Mouse (Mus musculus) small intestine, adult 2 months (tissue): ENCODE results near the gene Oscar. TPM values are rescaled to one million over a fixed set of nuclear protein-coding genes. Genes with fewer than 3 reads are reported as not detected.
"Not testable (repeated sequence)": the region's sequence is repeated elsewhere in the genome, so short reads cannot be mapped to it uniquely, and the experiment has no call there.

Source experiments
- H3K27ac ChIP-seq: fragments of 200-500 bp; 2 replicates; pipeline ENCODE4 v1.5.1; 2012; ENCODE audit warnings: low read depth, low read length, control low read depth, inconsistent platforms; ENCODE audit not compliant: insufficient read depth
- H3K27me3 ChIP-seq: fragments of 200-500 bp; 2 replicates; pipeline ENCODE4 v1.6.1; 2012; ENCODE audit warnings: mild to moderate bottlenecking, moderate library complexity, low read length, inconsistent platforms; ENCODE audit not compliant: control insufficient read depth, insufficient read depth
- H3K36me3 ChIP-seq: fragments of 200-500 bp; 2 replicates; pipeline ENCODE4 v1.6.1; 2012; ENCODE audit warnings: mild to moderate bottlenecking, low read length, control low read depth, inconsistent platforms; ENCODE audit not compliant: control insufficient read depth, insufficient read depth
- H3K4me1 ChIP-seq: fragments of 200-500 bp; 2 replicates; pipeline ENCODE4 v1.6.1; 2012; ENCODE audit warnings: low read length, inconsistent platforms, mixed read lengths; ENCODE audit not compliant: control insufficient read depth, insufficient read depth, insufficient read length
- H3K4me3 ChIP-seq: fragments of 200-500 bp; 2 replicates; pipeline ENCODE4 v1.5.1; 2012; ENCODE audit warnings: low read depth, mild to moderate bottlenecking, control low read depth, inconsistent platforms, low read length, moderate library complexity
- CTCF ChIP-seq: fragments of 200-500 bp; IDR thresholded peaks from 2 replicates; pipeline ENCODE4 v1.5.1; 2012; ENCODE audit warnings: low read depth, mild to moderate bottlenecking, control low read depth, inconsistent platforms, low read length, moderate library complexity, mixed read lengths; ENCODE audit not compliant: insufficient replicate concordance, insufficient read length; ENCODE audit errors: extremely low read depth
- POLR2A ChIP-seq: fragments of 200-500 bp; IDR thresholded peaks from 2 replicates; pipeline ENCODE4 v1.6.1; 2012; ENCODE audit warnings: low read depth, mild to moderate bottlenecking, control low read depth, inconsistent platforms, low read length, moderate library complexity
- WGBS: fragments of 180-500 bp; shearing (Covaris S2); methylation state at CpG from one replicate; pipeline ENCODE4 v1.1.7; 2018; 5-methylcytosine and 5-hydroxymethylcytosine counted together
- polyA plus RNA-seq: library from polyadenylated mRNA; depleted of rRNA; stranded (reverse); fragments of >200 nt; gene quantifications from 2 replicates; pipeline ENCODE4 v1.2.3, GENCODE M21; 2012; rRNA removed

Gene Oscar
- polyA plus RNA-seq, 1 experiment = 0.10 TPM

GRCm38 (mm10) chr7:3578952-3579546 lies 36.9 kb downstream of the Oscar start:
- WGBS = 50% methylated on average over 6 of the region's 6 CpGs
- H3K4me1 ChIP-seq = no peaks in the 10 kb centered on the region
- no peaks in the 10 kb centered on the region for H3K36me3 ChIP-seq
- no peaks in the 10 kb centered on the region for H3K27me3 ChIP-seq
- no peak for TF ChIP-seq POLR2A
- no peak for TF ChIP-seq CTCF
- no peak overlapping the region for H3K4me3 ChIP-seq
- H3K27ac ChIP-seq = no peak overlapping the region

DNA sequence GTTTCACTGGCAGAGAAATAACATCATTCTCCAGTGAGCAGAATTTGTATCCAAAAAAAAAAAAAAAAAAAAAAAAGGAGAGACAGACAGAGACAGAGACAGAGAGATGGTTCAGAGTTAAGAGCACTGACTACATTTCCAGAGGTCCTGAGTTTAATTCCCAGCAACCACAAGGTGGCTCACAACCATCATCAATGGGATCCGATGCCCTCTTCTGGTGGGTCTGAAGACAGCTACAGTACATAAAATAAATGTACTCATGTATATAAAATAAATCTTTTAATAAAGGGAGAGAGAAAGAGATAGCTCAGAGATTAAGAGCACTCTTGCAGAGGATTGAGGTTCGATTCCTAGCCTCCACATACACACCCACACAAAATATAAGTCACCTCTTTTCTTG lies 37.8 kb downstream of the Oscar start:
- H3K27me3 ChIP-seq = no peaks in the 10 kb centered on the region
- TF ChIP-seq CTCF = no peak
- no peak for TF ChIP-seq POLR2A
- no peaks in the 10 kb centered on the region for H3K4me1 ChIP-seq
- no peak overlapping the region for H3K27ac ChIP-seq
- no peaks in the 10 kb centered on the region for H3K36me3 ChIP-seq
- H3K4me3 ChIP-seq = no peak overlapping the region
- WGBS = 71% methylated on average over 2 of the region's 2 CpGs

GRCm38 (mm10) chr7:3576354-3577124 lies 39.4 kb downstream of the Oscar start:
- no peaks in the 10 kb centered on the region for H3K27me3 ChIP-seq
- H3K36me3 ChIP-seq = no peaks in the 10 kb centered on the region
- H3K27ac ChIP-seq = no peak overlapping the region
- no peaks in the 10 kb centered on the region for H3K4me1 ChIP-seq
- no peak overlapping the region for H3K4me3 ChIP-seq
- 63% methylated on average over 5 of the region's 5 CpGs for WGBS
- TF ChIP-seq CTCF (no peak), POLR2A (no peak)

DNA sequence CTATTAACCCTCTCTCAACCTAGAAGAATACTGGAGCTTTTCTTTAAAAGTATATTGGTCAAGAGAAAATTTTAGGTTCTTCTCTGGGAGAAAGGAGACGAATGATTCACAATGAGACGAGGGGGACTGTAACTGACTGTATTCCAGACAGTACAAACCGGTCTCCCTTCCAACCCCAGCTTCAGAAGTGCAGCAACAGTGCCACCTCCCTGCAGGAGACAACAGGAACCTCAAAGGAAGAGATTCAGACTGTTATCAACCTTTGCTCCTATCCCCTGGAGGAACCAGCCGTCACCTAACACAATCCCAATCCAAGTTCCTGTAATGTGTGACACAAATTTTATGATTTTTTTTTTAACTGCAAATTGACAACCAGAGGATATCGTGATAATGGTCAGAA lies 41.7 kb downstream of the Oscar start:
- H3K36me3 ChIP-seq = no peaks in the 10 kb centered on the region
- no peaks in the 10 kb centered on the region for H3K4me1 ChIP-seq
- WGBS = 44% methylated on average over 5 of the region's 5 CpGs

GRCm38 (mm10) chr7:3571847-3572246 lies 44.1 kb downstream of the Oscar start:
- WGBS = 58% methylated on average over 1 of the region's 1 CpGs
- H3K4me1 ChIP-seq = no peaks in the 10 kb centered on the region
- no peak for TF ChIP-seq CTCF
- TF ChIP-seq POLR2A = no peak

More for the DNA sequence above, 41.7 kb downstream of the Oscar start:
- H3K27ac ChIP-seq = no peak overlapping the region
- no peak overlapping the region for H3K4me3 ChIP-seq
- H3K27me3 ChIP-seq = no peaks in the 10 kb centered on the region
- no peak for TF ChIP-seq POLR2A
- no peak for TF ChIP-seq CTCF

GRCm38 (mm10) chr7:3570580-3570979 lies 45.4 kb downstream of the Oscar start:
- H3K27ac ChIP-seq, H3K36me3 ChIP-seq, H3K4me3 ChIP-seq, H3K27me3 ChIP-seq, H3K4me1 ChIP-seq: not testable (repeated sequence)
- 68% methylated on average over 3 of the region's 3 CpGs for WGBS

More at GRCm38 (mm10) chr7:3571847-3572246, 44.1 kb downstream of the Oscar start:
- no peak overlapping the region for H3K4me3 ChIP-seq
- H3K27ac ChIP-seq = no peak overlapping the region
- H3K36me3 ChIP-seq = no peaks in the 10 kb centered on the region
- H3K27me3 ChIP-seq = no peaks in the 10 kb centered on the region

- no peaks in the 10 kb centered on the region for H3K27me3 ChIP-seq
- no peaks in the 10 kb centered on the region for H3K36me3 ChIP-seq
- no peak overlapping the region for H3K27ac ChIP-seq
- WGBS = 63% methylated on average over 6 of the region's 6 CpGs
- TF ChIP-seq POLR2A (no peak), CTCF (no peak)
- H3K4me3 ChIP-seq = no peak overlapping the region
- H3K4me1 ChIP-seq = no peaks in the 10 kb centered on the region
These were observed 46.2 kb downstream of the Oscar start for GRCm38 (mm10) chr7:3569725-3570124.

GRCm38 (mm10) chr7:3567336-3567735 lies 48.6 kb downstream of the Oscar start:
- Histone ChIP-seq H3K36me3 (no peaks in the 10 kb centered on the region), H3K4me1 (no peaks in the 10 kb centered on the region), H3K4me3 (no peak overlapping the region), H3K27me3 (no peaks in the 10 kb centered on the region), H3K27ac (no peak overlapping the region)
- no peak for TF ChIP-seq POLR2A
- no peak for TF ChIP-seq CTCF
- 16% methylated on average over 2 of the region's 2 CpGs for WGBS

Other genes starting within 250 kb of the Oscar start
- 0.60 and 0.77 TPM in 2 replicates for gene Cacng8, start 225.5 kb downstream of the Oscar start, polyA plus RNA-seq
- 0.04 TPM in 1 of 2 replicates, not detected in the other for gene Cacng6, start 192.0 kb downstream of the Oscar start, polyA plus RNA-seq
- gene Tarm1, start 113.5 kb downstream of the Oscar start, polyA plus RNA-seq = not detected in 2 replicates
- 238 and 337 TPM in 2 replicates for gene Ndufa3, start 1.2 kb upstream of the Oscar start, polyA plus RNA-seq
- 2.2 and 6.9 TPM in 2 replicates for gene Tfpt, start 13.8 kb upstream of the Oscar start, polyA plus RNA-seq
- gene Prpf31, start 13.8 kb upstream of the Oscar start, polyA plus RNA-seq = 9.4 and 16.7 TPM in 2 replicates
- gene Cnot3, start 29.1 kb upstream of the Oscar start, polyA plus RNA-seq = 48.3 and 88.2 TPM in 2 replicates
- 2.4 and 5.1 TPM in 2 replicates for gene Leng1, start 49.7 kb upstream of the Oscar start, polyA plus RNA-seq
- gene Tmc4, start 61.4 kb upstream of the Oscar start, polyA plus RNA-seq = 119 and 229 TPM in 2 replicates
- 50.3 and 92.2 TPM in 2 replicates for gene Tsen34, start 76.7 kb upstream of the Oscar start, polyA plus RNA-seq
- 33.0 and 59.6 TPM in 2 replicates for gene Mboat7, start 77.4 kb upstream of the Oscar start, polyA plus RNA-seq
- 1,258 and 1,397 TPM in 2 replicates for gene Rps9, start 87.8 kb upstream of the Oscar start, polyA plus RNA-seq
- 4.7 and 5.2 TPM in 2 replicates for gene Pirb, start 104.2 kb upstream of the Oscar start, polyA plus RNA-seq
- gene Gm15448, start 209.5 kb upstream of the Oscar start, polyA plus RNA-seq = 0.11 and 0.18 TPM in 2 replicates
- gene Pira2, start 228.9 kb upstream of the Oscar start, polyA plus RNA-seq = 0.41 and 0.83 TPM in 2 replicates